Mouse (Mus musculus) midbrain, embryonic 12.5 days (tissue): ENCODE data around the gene Mptx2. TPM values are rescaled to one million over a fixed set of nuclear protein-coding genes. Genes with fewer than 3 reads are reported as not detected.
"Not testable (repeated sequence)": the region's sequence is repeated elsewhere in the genome, so short reads cannot be mapped to it uniquely, and the experiment has no call there.

Source experiments
- ATAC-seq: fragments of 200-750 bp; cut with Nextera tagmentation; 2 replicates; pipeline ENCODE4 v1.8.0; 2017; ENCODE audit warnings: low read depth, moderate TSS enrichment, moderate library complexity; ENCODE audit not compliant: low FRiP score
- H3K27ac ChIP-seq: fragments of 300-500 bp; sonication (generic); replicated peaks from 2 replicates; pipeline ENCODE4 v1.5.1; 2016; ENCODE audit warnings: mild to moderate bottlenecking
- H3K27me3 ChIP-seq: fragments of 300-500 bp; sonication (generic); 2 replicates; pipeline ENCODE4 v1.6.1; 2016; ENCODE audit warnings: mild to moderate bottlenecking
- H3K36me3 ChIP-seq: fragments of 300-500 bp; sonication (generic); 2 replicates; pipeline ENCODE4 v1.6.1; 2016
- H3K4me1 ChIP-seq: fragments of 300-500 bp; sonication (generic); 2 replicates; pipeline ENCODE4 v1.6.1; 2016
- H3K4me2 ChIP-seq: fragments of 300-500 bp; sonication (generic); replicated peaks from 2 replicates; pipeline ENCODE4 v1.6.1; 2016; ENCODE audit warnings: mild to moderate bottlenecking, moderate library complexity
- H3K4me3 ChIP-seq: fragments of 300-500 bp; sonication (generic); 2 replicates; pipeline ENCODE4 v1.5.1; 2016; ENCODE audit warnings: mild to moderate bottlenecking
- H3K9ac ChIP-seq: fragments of 300-500 bp; sonication (generic); replicated peaks from 2 replicates; pipeline ENCODE4 v1.6.1; 2016; ENCODE audit warnings: mild to moderate bottlenecking, moderate library complexity
- H3K9me3 ChIP-seq: fragments of 300-500 bp; sonication (generic); 2 replicates; pipeline ENCODE4 v1.6.1; 2016; ENCODE audit warnings: mild to moderate bottlenecking
- WGBS: fragments of 180-500 bp; shearing (Covaris S2); methylation state at CpG from one replicate; pipeline ENCODE4 v1.1.7; 2016; 5-methylcytosine and 5-hydroxymethylcytosine counted together
- polyA plus RNA-seq: library from polyadenylated mRNA; unstranded; fragments of >200 nt; fragmentation: Nextera tagmentation; extraction: Ambion mirVana; gene quantifications from 2 replicates; pipeline ENCODE4 v1.2.1, GENCODE M21; 2016

Gene Mptx2
- not detected in 2 replicates for polyA plus RNA-seq

DNA sequence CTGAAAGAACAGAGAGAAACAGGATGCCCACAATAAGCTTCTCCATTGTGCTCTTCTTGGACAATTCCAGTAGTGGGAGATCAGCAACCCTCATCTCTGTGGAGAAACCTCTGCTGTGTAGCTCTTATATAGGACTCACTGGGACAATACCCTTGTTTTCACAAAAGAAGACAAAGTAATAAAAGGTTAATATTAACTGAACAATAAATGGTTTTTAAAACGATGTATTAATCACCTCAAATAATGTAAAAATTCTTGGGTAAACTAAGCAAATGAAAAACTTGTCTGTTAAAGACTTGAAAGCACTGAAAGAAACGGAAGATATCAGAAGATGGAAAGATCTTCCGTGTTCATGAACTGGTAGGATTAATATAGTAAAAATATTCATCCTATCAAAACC, at the start of gene Mptx2:
Gene Mptx2, minus strand, starts transcription at position 101 of the 400 bp plus-strand sequence.
- Histone ChIP-seq H3K27ac (no peak within 1 kb of the TSS), H3K36me3 (no peaks in the 10 kb centered on the region), H3K9ac (no peak within 1 kb of the TSS), H3K27me3 (no peaks in the 10 kb centered on the region), H3K4me1 (no peaks in the 10 kb centered on the region), H3K9me3 (no peaks in the 10 kb centered on the region), H3K4me3 (no peak within 1 kb of the TSS), H3K4me2 (no peak within 1 kb of the TSS)
- whole genome bisulfite sequencing, result 80% methylated on average over 3 of the region's 3 CpGs
- ATAC-seq, result no peak

DNA sequence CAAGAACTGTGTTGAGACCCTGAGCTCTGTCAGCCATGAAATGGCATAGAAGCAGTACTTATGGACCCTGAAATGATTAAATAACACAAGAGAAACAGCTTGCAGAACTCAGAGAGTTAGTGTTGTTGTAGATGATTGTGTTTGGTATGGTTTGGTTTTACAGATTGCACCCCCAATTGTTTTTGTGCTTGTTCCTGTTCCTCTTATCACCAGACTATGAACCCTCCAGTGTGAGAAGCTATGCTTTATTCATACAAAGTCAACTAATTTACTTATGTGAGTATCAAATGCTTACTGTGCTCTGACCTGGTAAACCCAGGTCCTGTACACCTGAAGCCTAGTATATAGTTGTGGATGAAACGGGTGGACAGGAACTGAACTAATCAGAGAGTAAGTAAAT, 49.0 kb upstream of the Mptx2 start:
- Histone ChIP-seq H3K27me3 (no peaks in the 10 kb centered on the region), H3K4me1 (0 out of 2 replicates have a peak, but pooled peaks cover 9% of the 10 kb centered on the region), H3K36me3 (no peaks in the 10 kb centered on the region), H3K9ac (no peak overlapping the region), H3K4me2 (no peak overlapping the region), H3K27ac (no peak overlapping the region), H3K4me3 (no peak overlapping the region), H3K9me3 (no peaks in the 10 kb centered on the region)
- 61% methylated on average over 1 of the region's 1 CpGs for WGBS
- ATAC-seq, result no peak

DNA sequence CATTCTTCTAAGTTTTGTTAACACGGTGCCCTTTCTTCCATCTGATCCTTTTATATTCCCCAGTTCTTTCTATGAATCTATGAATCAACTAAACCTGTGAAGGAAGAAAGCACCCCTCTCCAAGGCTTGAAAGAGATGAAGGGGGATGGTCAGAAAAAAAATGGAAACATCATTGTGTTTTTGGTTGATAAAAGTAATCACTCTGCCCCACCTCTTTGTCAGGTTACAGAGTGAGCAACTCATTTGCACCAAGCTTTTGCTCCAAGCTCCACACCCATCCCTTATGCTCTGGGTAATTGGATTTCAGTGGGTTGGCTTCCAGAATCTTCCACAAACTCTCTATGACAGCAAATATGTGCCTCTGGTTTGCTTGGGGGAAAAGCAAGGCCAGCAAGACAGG, 47.8 kb upstream of the Mptx2 start:
- Histone ChIP-seq H3K9ac (no peak overlapping the region), H3K4me2 (no peak overlapping the region), H3K36me3 (no peaks in the 10 kb centered on the region), H3K4me1 (0 out of 2 replicates have a peak, but pooled peaks cover 10% of the 10 kb centered on the region), H3K27me3 (no peaks in the 10 kb centered on the region), H3K4me3 (no peak overlapping the region), H3K9me3 (no peaks in the 10 kb centered on the region), H3K27ac (no peak overlapping the region)
- ATAC-seq, result no peak
- WGBS, result 94% methylated on average over 1 of the region's 1 CpGs

DNA sequence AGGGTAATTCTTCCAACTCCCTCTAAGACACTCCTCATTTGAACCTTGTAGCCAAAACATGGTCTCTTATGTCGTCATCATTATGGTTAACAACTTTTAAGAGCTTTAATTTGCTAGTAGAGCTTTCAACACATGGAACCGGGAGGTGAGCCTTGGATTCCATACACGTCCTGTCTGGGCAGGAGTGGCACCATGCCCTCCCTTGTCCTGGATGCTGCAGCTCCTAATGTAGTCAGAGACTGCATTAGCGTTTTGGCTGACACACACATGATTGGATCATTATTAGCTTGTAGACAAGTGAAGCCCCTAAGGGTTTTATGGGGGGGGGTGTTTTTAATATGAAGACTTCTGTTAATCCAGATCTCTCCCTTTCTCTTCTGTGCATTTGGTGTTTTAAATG, 47.4 kb upstream of the Mptx2 start:
- no peak for ATAC-seq
- Histone ChIP-seq H3K27me3 (no peaks in the 10 kb centered on the region), H3K9ac (no peak overlapping the region), H3K9me3 (no peaks in the 10 kb centered on the region), H3K4me3 (no peak overlapping the region), H3K36me3 (no peaks in the 10 kb centered on the region), H3K4me1 (0 out of 2 replicates have a peak, but pooled peaks cover 10% of the 10 kb centered on the region), H3K4me2 (no peak overlapping the region), H3K27ac (no peak overlapping the region)
- 73% methylated on average over 4 of the region's 4 CpGs for WGBS

DNA sequence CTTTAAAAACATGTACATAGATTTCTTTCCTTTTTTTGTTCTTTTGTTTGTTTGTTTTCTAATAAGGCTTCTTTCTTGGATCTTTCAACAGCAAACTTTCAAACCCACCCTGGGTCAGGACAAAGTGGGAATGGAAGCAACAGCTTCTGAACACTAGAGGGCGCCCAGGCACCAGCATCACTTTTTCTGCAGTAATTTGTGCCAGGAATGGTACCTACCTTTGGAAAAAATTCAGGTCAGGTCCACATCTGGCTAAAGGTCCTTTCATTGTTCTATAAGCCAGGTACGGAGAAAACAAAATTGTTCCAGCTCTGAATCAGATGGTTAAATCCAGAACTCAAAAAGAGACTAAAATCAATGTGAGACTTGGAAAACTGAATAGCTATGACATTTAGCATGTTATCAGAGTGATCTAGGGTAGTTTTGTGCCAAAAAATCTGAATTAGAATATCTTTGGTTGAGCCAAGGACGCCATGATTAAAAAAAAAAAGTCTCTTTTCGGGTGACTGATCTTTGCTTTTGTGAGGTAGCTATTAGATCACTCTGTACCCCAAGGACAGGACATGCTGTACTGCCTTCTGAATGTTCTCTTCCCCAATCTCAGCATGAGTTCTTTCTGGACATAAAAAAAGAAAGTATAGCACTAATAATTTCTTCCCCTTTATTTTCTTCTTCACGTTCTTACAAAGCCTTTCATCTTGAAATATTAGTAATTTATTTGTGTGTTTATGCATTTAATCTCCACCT, 46.4 kb upstream of the Mptx2 start:
- Histone ChIP-seq H3K4me1 (0 out of 2 replicates have a peak, but pooled peaks cover 7% of the 10 kb centered on the region), H3K9ac (no peak overlapping the region), H3K27ac (no peak overlapping the region), H3K4me3 (no peak overlapping the region), H3K9me3 (no peaks in the 10 kb centered on the region), H3K27me3 (no peaks in the 10 kb centered on the region), H3K36me3 (no peaks in the 10 kb centered on the region), H3K4me2 (no peak overlapping the region)
- no peak for ATAC-seq
- 28% methylated on average over 5 of the region's 5 CpGs for WGBS

DNA sequence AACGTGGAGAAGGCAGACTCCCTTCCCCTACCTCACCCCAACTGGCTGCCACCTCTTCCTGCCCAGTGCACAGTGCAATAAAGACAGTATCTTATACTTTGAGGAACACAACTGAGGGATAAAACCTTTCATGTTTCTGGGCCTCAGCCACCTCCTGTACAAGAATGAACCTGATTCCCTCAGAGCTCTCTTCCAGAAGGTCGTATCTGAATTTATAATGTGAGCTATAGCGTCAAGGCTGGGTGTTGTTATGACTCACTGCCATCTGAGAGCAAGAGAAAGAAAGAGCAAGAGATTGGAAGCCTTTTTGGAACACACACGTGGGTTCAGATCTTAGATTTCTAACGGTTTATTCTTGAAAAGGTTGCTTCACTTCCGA, 44.7 kb upstream of the Mptx2 start:
- no peak for ATAC-seq
- H3K27ac ChIP-seq, result no peak overlapping the region
- H3K4me3 ChIP-seq, result no peak overlapping the region
- H3K9me3 ChIP-seq, result no peaks in the 10 kb centered on the region
- H3K27me3 ChIP-seq, result no peaks in the 10 kb centered on the region
- no peak overlapping the region for H3K9ac ChIP-seq
- WGBS, result 75% methylated on average over 6 of the region's 6 CpGs
- H3K4me2 ChIP-seq, result no peak overlapping the region
- 0 out of 2 replicates have a peak, but pooled peaks cover 7% of the 10 kb centered on the region for H3K4me1 ChIP-seq
- H3K36me3 ChIP-seq, result no peaks in the 10 kb centered on the region

DNA sequence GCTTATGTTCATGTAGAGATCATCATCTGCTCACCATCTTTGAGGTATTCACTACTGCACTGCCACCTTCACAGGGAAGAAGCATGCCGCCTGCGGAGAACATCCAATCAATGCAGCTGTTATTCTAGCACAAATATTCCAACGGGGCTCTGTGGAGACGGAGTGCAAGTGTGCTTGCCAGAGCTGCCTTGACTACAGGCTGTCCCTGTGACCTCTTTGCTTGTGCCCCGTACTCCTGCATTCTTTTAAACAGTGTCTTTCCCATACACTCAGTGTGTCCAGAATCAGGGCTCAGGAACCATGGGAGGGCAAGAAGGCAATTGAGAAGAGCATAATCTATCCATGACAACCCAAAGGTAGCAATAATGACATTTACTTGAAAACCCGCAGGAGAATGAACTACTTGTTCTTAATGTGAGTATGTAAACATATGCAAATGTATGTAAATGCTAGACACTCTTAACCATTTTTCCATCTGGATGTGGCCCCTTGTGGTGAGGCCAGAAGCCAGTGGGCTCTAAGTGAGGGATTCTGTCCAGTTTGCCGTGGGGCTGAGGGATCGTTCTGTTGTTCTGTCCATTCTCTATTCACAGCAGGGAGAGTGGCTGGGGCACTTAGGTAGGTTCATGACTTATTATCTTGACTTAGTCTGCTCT, 44.1 kb upstream of the Mptx2 start:
- Histone ChIP-seq H3K27ac (no peak overlapping the region), H3K4me2 (no peak overlapping the region), H3K4me3 (no peak overlapping the region), H3K9me3 (no peaks in the 10 kb centered on the region), H3K9ac (no peak overlapping the region), H3K27me3 (no peaks in the 10 kb centered on the region), H3K36me3 (no peaks in the 10 kb centered on the region), H3K4me1 (0 out of 2 replicates have a peak, but pooled peaks cover 7% of the 10 kb centered on the region)
- ATAC-seq, result no peak
- 71% methylated on average over 8 of the region's 8 CpGs for WGBS

DNA sequence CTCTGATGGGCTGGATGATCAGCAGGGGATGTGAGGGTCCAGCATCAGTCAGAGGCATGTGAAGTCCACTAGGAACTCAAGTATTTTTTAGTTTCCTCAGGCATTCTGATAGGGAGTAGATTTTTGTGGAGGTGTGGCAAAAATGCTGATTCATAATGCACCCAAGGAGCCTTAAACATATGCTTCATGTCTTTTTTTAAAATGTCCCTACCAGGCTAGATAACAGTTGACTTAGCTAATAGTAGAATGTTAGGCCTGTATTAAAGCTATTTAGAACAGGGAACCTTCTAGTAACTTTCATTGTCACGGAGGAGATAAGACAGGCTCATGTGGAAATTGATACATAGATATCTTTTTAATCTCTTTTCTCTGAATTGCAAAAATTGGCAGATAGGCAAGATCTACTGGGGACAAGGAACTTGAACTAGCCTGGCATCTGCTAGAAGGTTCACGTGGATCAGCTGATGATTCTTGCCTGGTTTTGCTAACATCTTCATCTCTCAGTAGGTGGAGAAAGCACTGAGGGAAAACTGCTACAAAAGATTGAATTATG, 40.4 kb upstream of the Mptx2 start:
- 84% methylated on average over 2 of the region's 2 CpGs for WGBS

DNA sequence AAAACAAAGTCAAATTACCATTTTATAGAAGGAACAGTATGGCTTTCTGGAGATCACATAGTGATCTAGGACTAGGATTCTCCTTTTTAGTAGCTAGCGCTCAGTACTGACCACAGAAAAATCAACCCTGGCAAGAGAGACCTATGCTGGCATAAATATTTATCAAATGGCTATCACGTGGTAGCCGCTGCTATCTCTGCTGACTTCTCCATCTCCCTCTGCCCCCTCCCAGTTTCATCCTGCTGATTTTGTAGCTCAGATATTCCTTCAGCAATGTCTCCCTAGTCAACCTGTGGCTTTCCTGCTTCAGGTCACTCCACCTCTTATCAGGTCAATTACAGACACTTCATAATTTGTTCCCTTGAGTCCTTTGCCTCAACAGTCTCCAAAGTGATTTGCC, 38.1 kb upstream of the Mptx2 start:
- Histone ChIP-seq H3K4me3 (no peak overlapping the region), H3K27me3 (no peaks in the 10 kb centered on the region), H3K9me3 (no peaks in the 10 kb centered on the region), H3K4me2 (no peak overlapping the region), H3K36me3 (no peaks in the 10 kb centered on the region), H3K4me1 (no peaks in the 10 kb centered on the region), H3K27ac (no peak overlapping the region), H3K9ac (no peak overlapping the region)
- 88% methylated on average over 3 of the region's 3 CpGs for WGBS
- no peak for ATAC-seq

More for the DNA sequence above, 40.4 kb upstream of the Mptx2 start:
- Histone ChIP-seq H3K9ac (no peak overlapping the region), H3K36me3 (no peaks in the 10 kb centered on the region), H3K4me2 (no peak overlapping the region), H3K4me1 (0 out of 2 replicates have a peak, but pooled peaks cover 7% of the 10 kb centered on the region), H3K27ac (no peak overlapping the region), H3K4me3 (no peak overlapping the region), H3K9me3 (no peaks in the 10 kb centered on the region), H3K27me3 (no peaks in the 10 kb centered on the region)
- no peak for ATAC-seq

DNA sequence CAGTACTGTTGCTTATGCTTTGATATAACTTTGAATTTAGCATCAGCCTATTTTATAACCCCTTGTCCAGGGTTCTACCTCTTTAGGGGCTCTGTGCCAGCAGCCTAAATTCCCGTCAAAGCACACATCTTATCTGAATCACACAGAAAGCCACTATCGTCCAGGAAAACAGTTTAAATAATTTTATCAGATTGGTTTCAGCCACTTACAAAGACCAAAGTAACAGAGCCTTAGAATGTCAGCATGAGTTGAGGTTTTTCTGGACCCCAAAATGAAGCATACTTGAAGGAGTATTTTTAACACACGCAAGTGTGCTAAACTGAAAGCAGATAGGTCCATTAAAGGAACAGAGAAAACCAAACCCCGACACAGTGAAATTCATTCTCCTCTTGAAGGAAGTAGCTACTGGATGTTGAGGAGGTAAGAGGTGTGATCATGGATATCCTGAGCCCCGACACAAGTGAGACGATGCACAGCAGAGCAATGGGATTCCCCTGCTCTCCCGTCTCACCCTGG, 36.0 kb upstream of the Mptx2 start:
- 88% methylated on average over 7 of the region's 7 CpGs for WGBS
- H3K36me3 ChIP-seq, H3K27me3 ChIP-seq, ATAC-seq, H3K4me2 ChIP-seq, H3K4me1 ChIP-seq, H3K9ac ChIP-seq, H3K27ac ChIP-seq, H3K4me3 ChIP-seq, H3K9me3 ChIP-seq: not testable (repeated sequence)

DNA sequence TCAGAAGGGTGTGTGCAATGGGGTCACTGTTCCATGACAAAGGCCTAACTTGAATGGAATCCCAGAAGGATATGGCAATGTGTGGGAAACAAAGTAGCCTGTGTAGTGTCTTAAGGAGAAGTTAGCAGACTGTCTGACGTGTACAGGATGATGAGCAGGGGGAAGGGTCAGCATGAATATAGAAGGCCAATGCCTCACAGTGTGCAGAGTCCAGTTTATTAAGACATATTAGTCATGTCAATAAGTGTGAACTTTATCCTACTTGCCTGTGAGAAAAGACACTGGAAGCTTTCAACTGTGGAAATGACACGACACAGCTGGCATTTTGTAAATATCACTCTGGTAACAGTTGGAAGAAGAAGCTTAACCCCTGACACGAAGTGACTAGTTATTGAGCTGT, 25.2 kb upstream of the Mptx2 start:
- not testable (repeated sequence) for H3K27me3 ChIP-seq, H3K27ac ChIP-seq, H3K4me1 ChIP-seq, H3K9ac ChIP-seq, H3K4me2 ChIP-seq, H3K9me3 ChIP-seq, H3K36me3 ChIP-seq, H3K4me3 ChIP-seq, ATAC-seq
- WGBS, result 55% methylated on average over 3 of the region's 3 CpGs

DNA sequence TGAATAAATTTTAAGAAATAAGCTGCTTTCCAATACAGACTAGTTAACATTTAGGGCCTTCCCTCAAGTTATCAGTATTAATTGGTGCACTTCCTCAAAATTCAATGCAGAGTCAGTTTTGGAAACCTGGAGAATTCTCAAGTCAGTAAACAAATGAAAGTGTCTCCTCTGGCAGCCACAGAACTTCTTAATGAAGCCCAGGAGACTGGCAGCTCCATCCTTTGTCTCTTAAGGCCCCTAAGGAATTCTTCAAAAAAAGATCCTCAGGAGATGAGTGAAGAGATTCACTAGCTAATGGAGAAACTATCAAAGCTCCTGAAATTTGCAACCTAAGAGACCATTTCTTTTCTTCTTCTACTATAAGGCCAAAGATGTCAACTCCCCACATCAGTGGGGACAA, 11.9 kb downstream of the Mptx2 start, which contains the start of gene Olfr418:
Gene Olfr418, plus strand, starts transcription at position 301 of the 400 bp plus-strand sequence.
- H3K36me3 ChIP-seq, result no peaks in the 10 kb centered on the region
- no peaks in the 10 kb centered on the region for H3K9me3 ChIP-seq
- no peaks in the 10 kb centered on the region for H3K4me1 ChIP-seq
- H3K27ac ChIP-seq, result no peak within 1 kb of the TSS
- no peak within 1 kb of the TSS for H3K4me2 ChIP-seq
- ATAC-seq, result no peak
- H3K9ac ChIP-seq, result no peak within 1 kb of the TSS
- no peaks in the 10 kb centered on the region for H3K27me3 ChIP-seq
- H3K4me3 ChIP-seq, result no peak within 1 kb of the TSS
